Mouse (Mus musculus) gastrocnemius, adult 18-20 months (tissue): Measurements from ENCODE around the gene Rgs3. TPM values are rescaled to one million over a fixed set of nuclear protein-coding genes. Genes with fewer than 3 reads are reported as not detected.

Source experiments
- DNase-seq: peaks from one replicate; pipeline ENCODE4 v3.0.0; 2021; ENCODE audit warnings: low spot score
- total RNA-seq, 2 experiments: library from RNA; stranded (reverse); gene quantifications; 2 replicates each; pipeline ENCODE4 v1.2.3; 2021

The Rgs3 gene
- total RNA-seq, 2 experiments from 2014 or later, result 7.4 to 9.3 TPM

GRCm38 (mm10) chr4:62626228-62627026 is 66.8 kb downstream of the Rgs3 start:
- DNase-seq, result no peak

- DNase-seq, result no peak
Measured at GRCm38 (mm10) chr4:62627331-62627730, 67.7 kb downstream of the Rgs3 start.

- no peak for DNase-seq
Measured at GRCm38 (mm10) chr4:62628547-62628946, 68.9 kb downstream of the Rgs3 start.

- DNase-seq, result no peak
Measured at GRCm38 (mm10) chr4:62629461-62629860, 69.8 kb downstream of the Rgs3 start.

- no peak for DNase-seq
Measured at GRCm38 (mm10) chr4:62629905-62630304, 70.3 kb downstream of the Rgs3 start.

- DNase-seq, result no peak
Measured at GRCm38 (mm10) chr4:62633243-62633642, 73.6 kb downstream of the Rgs3 start.

- DNase-seq, result no peak
Measured at GRCm38 (mm10) chr4:62634054-62634591, 74.5 kb downstream of the Rgs3 start.

GRCm38 (mm10) chr4:62634840-62635239 is 75.2 kb downstream of the Rgs3 start:
- DNase-seq, result no peak

- no peak for DNase-seq
Measured at GRCm38 (mm10) chr4:62636047-62636446, 76.4 kb downstream of the Rgs3 start.

GRCm38 (mm10) chr4:62637856-62638604 is 78.4 kb downstream of the Rgs3 start:
- DNase-seq, result no peak

GRCm38 (mm10) chr4:62640496-62641229 is 81.0 kb downstream of the Rgs3 start:
- DNase-seq, result no peak

- no peak for DNase-seq
Measured at GRCm38 (mm10) chr4:62641230-62641589, 81.6 kb downstream of the Rgs3 start.

GRCm38 (mm10) chr4:62641656-62642055 is 82.0 kb downstream of the Rgs3 start:
- no peak for DNase-seq

- peak; percentile 28 for DNase-seq
Measured at GRCm38 (mm10) chr4:62643401-62643800, 83.8 kb downstream of the Rgs3 start.

GRCm38 (mm10) chr4:62644031-62644793 is 84.6 kb downstream of the Rgs3 start:
- no peak for DNase-seq

GRCm38 (mm10) chr4:62646556-62647248 is 87.1 kb downstream of the Rgs3 start:
- DNase-seq, result no peak

GRCm38 (mm10) chr4:62648848-62649247 is 89.2 kb downstream of the Rgs3 start:
- DNase-seq, result no peak

GRCm38 (mm10) chr4:62649536-62650230 is 90.0 kb downstream of the Rgs3 start:
- no peak for DNase-seq

- no peak for DNase-seq
Measured at GRCm38 (mm10) chr4:62651179-62651760, 91.6 kb downstream of the Rgs3 start.
